Mouse (Mus musculus): ENCODE data around the gene Prl3c1. TPM values are rescaled to one million over a fixed set of nuclear protein-coding genes. Genes with fewer than 3 reads are reported as not detected.
"Not testable (repeated sequence)": the region's sequence is repeated elsewhere in the genome, so short reads cannot be mapped to it uniquely, and the experiment has no call there.

The Prl3c1 gene
- polyA plus RNA-seq (2015; fragmentation: Nextera tagmentation; extraction: Ambion mirVana): not detected in 2 replicates

DNA sequence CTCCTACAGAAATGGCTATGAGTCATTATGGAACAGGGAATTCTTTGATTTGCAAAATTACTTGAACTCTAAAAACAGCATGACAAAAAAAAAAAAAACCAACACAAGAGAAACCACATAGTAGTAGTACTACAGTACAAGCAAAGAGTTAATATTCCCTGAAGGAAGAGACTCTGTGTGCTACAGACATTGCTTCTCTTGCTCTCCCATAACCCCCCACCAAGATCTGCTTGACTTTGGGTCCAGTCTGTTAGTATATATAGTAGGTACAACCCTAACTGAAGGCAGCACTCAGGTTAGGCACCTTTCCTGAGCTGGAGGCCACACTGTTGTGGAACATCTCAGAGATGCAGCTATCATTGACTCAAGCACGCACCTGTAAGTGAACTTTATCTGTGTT lies at the start of gene Prl3c1:
Prl3c1 (plus strand) TSS at position 301 of the 400 bp plus-strand sequence.
- Histone ChIP-seq H3K4me2 (ENCODE audit: low read depth, low read length) (no peak within 1 kb of the TSS), H3K27ac (ENCODE audit: low read depth) (no peak within 1 kb of the TSS), H3K27me3 (ENCODE audit: insufficient read depth, low read length) (no peaks in the 10 kb centered on the region), H3K4me3 (ENCODE audit: low read depth, low read length) (no peak within 1 kb of the TSS), H3K4me1 (ENCODE audit: insufficient read depth) (no peaks in the 10 kb centered on the region), H3K9me3 (ENCODE audit: low read length) (no peaks in the 10 kb centered on the region), H3K9ac (replicated peaks) (no peak within 1 kb of the TSS), H3K36me3 (replicated peaks; ENCODE audit: insufficient read depth, low read length) (no peaks in the 10 kb centered on the region)
- TF ChIP-seq EP300 (IDR thresholded peaks at IDR 0.05; ENCODE audit: low read depth) (no peak), CTCF (IDR thresholded peaks at IDR 0.05; ENCODE audit: low read depth) (no peak)
- DNase-seq: no peak
- ATAC-seq: no peak
- WGBS (ENCODE audit: insufficient replicate concordance): 66% methylated on average over 1 of the region's 1 CpGs

DNA sequence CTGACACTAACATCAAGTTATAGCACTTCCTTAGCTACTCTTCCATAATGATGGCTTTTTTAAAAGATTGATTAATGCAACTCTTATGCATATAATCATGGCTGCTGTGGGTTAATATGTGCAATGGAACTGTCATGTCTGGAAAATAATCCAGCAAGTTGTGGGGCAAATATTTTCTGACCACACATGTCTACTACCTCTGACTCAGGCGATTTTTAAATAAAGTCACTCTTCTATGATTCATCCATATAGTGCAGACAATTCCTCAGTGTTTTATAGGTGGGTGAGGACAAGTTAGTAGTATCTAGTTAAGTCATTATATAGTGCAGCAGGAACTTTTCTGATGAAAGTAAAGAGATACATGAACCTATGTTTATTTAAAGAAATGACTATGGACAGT lies 48.2 kb upstream of the Prl3c1 start:
- no peak for TF ChIP-seq CTCF (IDR thresholded peaks at IDR 0.05; ENCODE audit: low read depth)
- TF ChIP-seq EP300 (IDR thresholded peaks at IDR 0.05; ENCODE audit: low read depth): no peak
- Histone ChIP-seq H3K9ac (replicated peaks) (no peak overlapping the region), H3K9me3 (ENCODE audit: low read length) (no peaks in the 10 kb centered on the region), H3K4me2 (ENCODE audit: low read depth, low read length) (no peak overlapping the region), H3K4me1 (ENCODE audit: insufficient read depth) (no peaks in the 10 kb centered on the region), H3K27me3 (ENCODE audit: insufficient read depth, low read length) (no peaks in the 10 kb centered on the region), H3K36me3 (replicated peaks; ENCODE audit: insufficient read depth, low read length) (no peaks in the 10 kb centered on the region), H3K4me3 (ENCODE audit: low read depth, low read length) (no peak overlapping the region), H3K27ac (ENCODE audit: low read depth) (no peak overlapping the region)
- no peak for ATAC-seq
- WGBS (ENCODE audit: insufficient replicate concordance): 35% methylated on average over 1 of the region's 1 CpGs
- DNase-seq: no peak

DNA sequence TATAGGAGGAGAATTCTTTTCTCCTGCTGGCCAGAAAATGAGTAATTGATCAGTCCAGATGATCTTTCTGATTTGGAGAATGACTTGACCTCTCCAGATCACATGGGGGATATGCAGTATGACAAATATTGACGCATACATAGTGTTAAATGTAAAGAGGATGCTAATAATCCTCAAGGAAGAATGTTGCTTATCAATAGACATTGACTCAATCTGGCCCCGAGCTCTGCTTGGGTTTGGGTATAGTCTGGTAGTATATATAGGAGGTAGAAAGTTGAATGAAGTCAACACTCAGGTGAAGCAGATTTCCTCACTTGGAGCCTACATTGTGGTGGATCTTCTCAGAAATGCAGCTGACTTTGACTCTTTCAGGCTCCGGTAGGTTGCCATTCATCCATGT lies 40.0 kb upstream of the Prl3c1 start, which contains the start of gene Prl3d3:
Prl3d3 (plus strand) TSS at position 301 of the 400 bp plus-strand sequence.
- not testable (repeated sequence) for ATAC-seq; DNase-seq; H3K27me3 ChIP-seq (ENCODE audit: insufficient read depth, low read length); H3K4me3 ChIP-seq (ENCODE audit: low read depth, low read length); H3K9me3 ChIP-seq (ENCODE audit: low read length); H3K4me1 ChIP-seq (ENCODE audit: insufficient read depth); H3K36me3 ChIP-seq (replicated peaks; ENCODE audit: insufficient read depth, low read length); H3K9ac ChIP-seq (replicated peaks); H3K27ac ChIP-seq (ENCODE audit: low read depth); H3K4me2 ChIP-seq (ENCODE audit: low read depth, low read length)
- WGBS (ENCODE audit: insufficient replicate concordance): 53% methylated on average over 2 of the region's 3 CpGs

DNA sequence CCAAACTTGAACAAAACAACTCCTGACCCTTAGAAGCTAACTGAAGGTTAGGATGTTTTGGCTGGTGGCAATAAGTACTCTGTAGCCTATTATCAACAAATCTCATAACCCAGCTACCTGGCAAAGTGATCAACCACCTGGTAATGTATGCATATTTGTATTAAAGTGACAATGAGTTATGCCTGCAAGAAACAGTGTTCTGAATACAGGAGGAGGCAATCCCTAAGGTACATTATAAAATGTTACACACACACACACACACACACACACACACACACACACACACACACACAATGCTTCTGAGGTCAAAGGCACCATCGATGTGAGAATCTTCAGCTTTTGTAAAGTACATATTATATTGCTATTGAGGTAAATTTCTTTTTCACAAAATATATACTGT lies 45.1 kb downstream of the Prl3c1 start, which contains the start of gene Prl3b1:
Prl3b1 (plus strand) TSS at position 301 of the 400 bp plus-strand sequence.
- 84% methylated on average over 1 of the region's 1 CpGs for WGBS (ENCODE audit: insufficient replicate concordance)
- no peak for ATAC-seq

More for the DNA sequence above, 45.1 kb downstream of the Prl3c1 start, which contains the start of gene Prl3b1:
- Histone ChIP-seq H3K36me3 (replicated peaks; ENCODE audit: insufficient read depth, low read length) (no peaks in the 10 kb centered on the region), H3K27me3 (ENCODE audit: insufficient read depth, low read length) (no peaks in the 10 kb centered on the region), H3K27ac (ENCODE audit: low read depth) (no peak within 1 kb of the TSS), H3K4me3 (ENCODE audit: low read depth, low read length) (no peak within 1 kb of the TSS), H3K9ac (replicated peaks) (no peak within 1 kb of the TSS), H3K9me3 (ENCODE audit: low read length) (no peaks in the 10 kb centered on the region), H3K4me2 (ENCODE audit: low read depth, low read length) (no peak within 1 kb of the TSS), H3K4me1 (ENCODE audit: insufficient read depth) (no peaks in the 10 kb centered on the region)
- TF ChIP-seq EP300 (IDR thresholded peaks at IDR 0.05; ENCODE audit: low read depth) (no peak), CTCF (IDR thresholded peaks at IDR 0.05; ENCODE audit: low read depth) (no peak)
- no peak for DNase-seq

Other genes starting within 250 kb of the Prl3c1 start
- gene Prl, start 139.1 kb upstream of the Prl3c1 start, polyA plus RNA-seq (2015; fragmentation: Nextera tagmentation; extraction: Ambion mirVana): not detected in 2 replicates
- not detected in 2 replicates for gene Prl3d1, start 102.5 kb upstream of the Prl3c1 start, polyA plus RNA-seq (2015; fragmentation: Nextera tagmentation; extraction: Ambion mirVana)
- not detected in 2 replicates for gene Prl3d2, start 75.0 kb upstream of the Prl3c1 start, polyA plus RNA-seq (2015; fragmentation: Nextera tagmentation; extraction: Ambion mirVana)
- gene Prl3d3, start 39.9 kb upstream of the Prl3c1 start, polyA plus RNA-seq (2015; fragmentation: Nextera tagmentation; extraction: Ambion mirVana): not detected in 2 replicates
- not detected in 2 replicates for gene Prl3b1, start 45.2 kb downstream of the Prl3c1 start, polyA plus RNA-seq (2015; fragmentation: Nextera tagmentation; extraction: Ambion mirVana)
- not detected in 2 replicates for gene Prl3a1, start 62.8 kb downstream of the Prl3c1 start, polyA plus RNA-seq (2015; fragmentation: Nextera tagmentation; extraction: Ambion mirVana)
- not detected in 2 replicates for gene Prl6a1, start 116.0 kb downstream of the Prl3c1 start, polyA plus RNA-seq (2015; fragmentation: Nextera tagmentation; extraction: Ambion mirVana)
- not detected in 2 replicates for gene Prl8a2, start 149.0 kb downstream of the Prl3c1 start, polyA plus RNA-seq (2015; fragmentation: Nextera tagmentation; extraction: Ambion mirVana)
- not detected in 2 replicates for gene Prl2b1, start 194.2 kb downstream of the Prl3c1 start, polyA plus RNA-seq (2015; fragmentation: Nextera tagmentation; extraction: Ambion mirVana)
- gene Prl8a6, start 242.0 kb downstream of the Prl3c1 start, polyA plus RNA-seq (2015; fragmentation: Nextera tagmentation; extraction: Ambion mirVana): not detected in 2 replicates